Mouse (Mus musculus): Measurements from ENCODE around the gene Galnt18.

Galnt18 gene

GRCm38 (mm10) chr7:111779504-111780242, at the start of gene Galnt18:
Galnt18 (minus strand) TSS chr7:111779977.
- DNase-seq (ENCODE audit: low read depth, low spot score) = peak; percentile 93

- DNase-seq (ENCODE audit: low read depth, low spot score) = no peak
Measured at GRCm38 (mm10) chr7:111827337-111827736, 47.6 kb upstream of the Galnt18 start.

- no peak for DNase-seq (ENCODE audit: low read depth, low spot score)
Measured at GRCm38 (mm10) chr7:111813093-111813492, 33.3 kb upstream of the Galnt18 start.

- no peak for DNase-seq (ENCODE audit: low read depth, low spot score)
Measured at GRCm38 (mm10) chr7:111811036-111811435, 31.3 kb upstream of the Galnt18 start.

- DNase-seq (ENCODE audit: low read depth, low spot score) = no peak
Measured at GRCm38 (mm10) chr7:111809796-111810195, 30.0 kb upstream of the Galnt18 start.

- DNase-seq (ENCODE audit: low read depth, low spot score) = no peak
Measured at GRCm38 (mm10) chr7:111806083-111806482, 26.3 kb upstream of the Galnt18 start.

GRCm38 (mm10) chr7:111804646-111805045, 24.9 kb upstream of the Galnt18 start:
- no peak for DNase-seq (ENCODE audit: low read depth, low spot score)

- DNase-seq (ENCODE audit: low read depth, low spot score) = no peak
Measured at GRCm38 (mm10) chr7:111800785-111801184, 21.0 kb upstream of the Galnt18 start.

- no peak for DNase-seq (ENCODE audit: low read depth, low spot score)
Measured at GRCm38 (mm10) chr7:111800120-111800519, 20.3 kb upstream of the Galnt18 start.

GRCm38 (mm10) chr7:111799021-111799420, 19.2 kb upstream of the Galnt18 start:
- no peak for DNase-seq (ENCODE audit: low read depth, low spot score)

GRCm38 (mm10) chr7:111797337-111798010, 17.7 kb upstream of the Galnt18 start:
- no peak for DNase-seq (ENCODE audit: low read depth, low spot score)

- DNase-seq (ENCODE audit: low read depth, low spot score) = no peak
Measured at GRCm38 (mm10) chr7:111795059-111795458, 15.3 kb upstream of the Galnt18 start.

- no peak for DNase-seq (ENCODE audit: low read depth, low spot score)
Measured at GRCm38 (mm10) chr7:111792154-111792553, 12.4 kb upstream of the Galnt18 start.

- no peak for DNase-seq (ENCODE audit: low read depth, low spot score)
Measured at GRCm38 (mm10) chr7:111791347-111791746, 11.6 kb upstream of the Galnt18 start.

GRCm38 (mm10) chr7:111787921-111788320, 8.1 kb upstream of the Galnt18 start:
- DNase-seq (ENCODE audit: low read depth, low spot score) = no peak

GRCm38 (mm10) chr7:111785478-111785877, 5.7 kb upstream of the Galnt18 start:
- no peak for DNase-seq (ENCODE audit: low read depth, low spot score)

GRCm38 (mm10) chr7:111782126-111782525, 2.3 kb upstream of the Galnt18 start:
- DNase-seq (ENCODE audit: low read depth, low spot score) = peak; percentile 75

- no peak for DNase-seq (ENCODE audit: low read depth, low spot score)
Measured at GRCm38 (mm10) chr7:111781316-111781715, 1.5 kb upstream of the Galnt18 start.

- DNase-seq (ENCODE audit: low read depth, low spot score) = peak; percentile 45
Measured at GRCm38 (mm10) chr7:111778789-111779503, 831 bp downstream of the Galnt18 start.

GRCm38 (mm10) chr7:111778212-111778611, 1.6 kb downstream of the Galnt18 start:
- no peak for DNase-seq (ENCODE audit: low read depth, low spot score)

- DNase-seq (ENCODE audit: low read depth, low spot score) = no peak
Measured at GRCm38 (mm10) chr7:111777186-111777585, 2.6 kb downstream of the Galnt18 start.

GRCm38 (mm10) chr7:111776160-111776559, 3.6 kb downstream of the Galnt18 start:
- no peak for DNase-seq (ENCODE audit: low read depth, low spot score)

Measured in mesoderm, embryonic 11.5 days (tissue).